Mouse (Mus musculus) large intestine, adult 2 months (tissue): ENCODE measurements around the gene Snx1. TPM values are rescaled to one million over a fixed set of nuclear protein-coding genes. Genes with fewer than 3 reads are reported as not detected.

ENCODE experiments used
- DNase-seq: peaks from one replicate; pipeline ENCODE4 v3.0.0-alpha.2; 2012; ENCODE audit warnings: low read depth, low spot score
- WGBS: fragments of 180-500 bp; shearing (Covaris S2); methylation state at CpG from one replicate; pipeline ENCODE4 v1.1.7; 2018; 5-methylcytosine and 5-hydroxymethylcytosine counted together
- polyA plus RNA-seq: library from polyadenylated mRNA; depleted of rRNA; stranded (reverse); fragments of >200 nt; gene quantifications from 2 replicates; pipeline ENCODE4 v1.2.3, GENCODE M21; 2012

Snx1 gene
- polyA plus RNA-seq, 1 experiment: 69.7 TPM

- WGBS: 52% methylated on average over 2 of the region's 2 CpGs
- no peak for DNase-seq
Observed at GRCm38 (mm10) chr9:66092664-66093063, 33.7 kb downstream of the Snx1 start.

- DNase-seq: no peak
- 22% methylated on average over 6 of the region's 6 CpGs for WGBS
Observed at GRCm38 (mm10) chr9:66091327-66092231, 34.8 kb downstream of the Snx1 start.

GRCm38 (mm10) chr9:66090593-66091244, 35.7 kb downstream of the Snx1 start:
- 62% methylated on average over 13 of the region's 13 CpGs for WGBS
- DNase-seq: no peak

GRCm38 (mm10) chr9:66088411-66088810, 38.0 kb downstream of the Snx1 start:
- 20% methylated on average over 4 of the region's 4 CpGs for WGBS
- DNase-seq: no peak

DNA sequence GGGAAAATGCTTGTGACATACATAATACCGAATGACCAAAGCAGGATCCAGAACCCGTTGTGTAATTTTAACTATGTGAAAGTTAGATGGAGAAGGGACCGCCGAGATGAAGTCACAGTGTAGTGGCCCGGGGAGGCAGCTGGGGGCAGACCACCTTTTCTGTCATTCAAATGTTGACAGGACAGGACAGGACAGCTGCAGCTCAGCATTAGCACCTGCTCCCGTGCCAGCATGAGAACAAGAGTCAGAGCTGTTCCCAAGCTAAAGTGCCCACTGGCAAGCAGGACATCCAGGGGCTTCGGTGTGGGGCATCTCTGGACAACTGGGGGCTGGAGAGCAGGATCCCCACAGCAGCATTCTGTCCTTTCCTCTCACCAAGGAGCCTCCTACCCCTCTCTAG, 39.3 kb downstream of the Snx1 start:
- 97% methylated on average over 7 of the region's 7 CpGs for WGBS

DNA sequence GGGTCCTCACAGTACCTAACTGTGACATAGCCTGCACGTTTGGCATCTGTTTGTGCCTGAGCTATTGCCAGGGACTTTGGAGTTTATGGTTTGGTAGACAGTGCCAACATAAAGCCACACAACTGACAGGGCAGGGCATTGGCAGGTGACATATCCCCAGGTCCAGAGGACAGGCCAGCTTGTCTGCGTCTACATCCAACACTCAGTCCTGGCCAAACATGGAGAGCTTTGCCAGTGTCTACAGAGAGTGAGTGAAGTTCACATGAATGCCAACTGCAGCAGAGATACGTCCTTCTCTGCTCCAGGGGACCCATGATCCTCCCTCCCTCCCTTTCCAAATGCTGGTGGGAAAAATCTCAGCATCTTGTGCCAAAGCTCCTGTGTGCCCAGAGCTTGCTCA, 42.2 kb downstream of the Snx1 start:
- WGBS: 32% methylated on average over 3 of the region's 3 CpGs
- DNase-seq: no peak

More for the DNA sequence above, 39.3 kb downstream of the Snx1 start:
- DNase-seq: no peak

DNA sequence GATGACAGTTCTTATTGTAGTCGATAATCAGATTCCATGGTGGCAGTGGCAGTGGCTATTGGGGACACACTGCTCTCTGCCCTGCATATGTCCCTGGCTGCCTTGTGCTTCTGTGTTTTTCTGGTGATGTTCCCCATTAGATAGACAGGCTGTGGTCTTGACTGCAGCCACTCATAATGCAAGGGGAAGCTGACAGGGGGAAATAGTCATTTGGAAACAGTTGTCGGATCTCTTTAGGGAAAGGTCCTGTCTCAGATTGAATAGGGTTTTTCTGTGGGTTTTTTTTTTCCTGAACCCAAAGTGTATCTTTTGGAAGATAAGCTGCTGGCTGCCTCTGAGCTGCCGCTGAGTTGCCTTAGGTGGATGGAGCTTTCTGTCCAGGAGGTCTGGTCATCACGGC, 44.4 kb downstream of the Snx1 start:
- WGBS: 81% methylated on average over 4 of the region's 4 CpGs
- DNase-seq: no peak

GRCm38 (mm10) chr9:66080804-66081459, 45.5 kb downstream of the Snx1 start:
- WGBS: 49% methylated on average over 3 of the region's 3 CpGs
- DNase-seq: no peak

GRCm38 (mm10) chr9:66078493-66078892, 47.9 kb downstream of the Snx1 start:
- 7% methylated on average over 14 of the region's 14 CpGs for WGBS
- DNase-seq: no peak

DNA sequence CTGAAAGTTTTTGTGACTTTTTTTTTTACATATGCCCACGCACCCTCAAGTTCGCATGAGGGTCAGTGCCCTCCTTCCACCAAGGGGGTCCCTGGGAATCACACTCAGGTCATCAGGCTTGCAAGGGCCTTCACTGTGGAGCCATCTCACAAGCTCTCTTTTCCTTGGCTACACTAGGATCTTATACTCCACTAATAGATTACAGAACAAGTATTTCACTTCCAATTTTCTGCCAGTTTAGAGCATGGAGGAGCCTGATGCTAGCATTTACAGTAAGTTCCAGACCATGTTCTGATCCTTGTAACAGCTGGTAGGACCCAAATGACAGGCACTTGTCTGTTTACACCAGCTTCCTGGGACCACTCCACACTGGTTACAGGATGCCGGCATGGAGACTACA, 48.3 kb downstream of the Snx1 start:
- WGBS: 67% methylated on average over 3 of the region's 3 CpGs
- DNase-seq: no peak

- DNase-seq: no peak
- 82% methylated on average over 7 of the region's 7 CpGs for WGBS
Observed at GRCm38 (mm10) chr9:66072754-66073153, 53.6 kb downstream of the Snx1 start.

- WGBS: 82% methylated on average over 5 of the region's 5 CpGs
- DNase-seq: no peak
Observed at GRCm38 (mm10) chr9:66070151-66070550, 56.2 kb downstream of the Snx1 start.

DNA sequence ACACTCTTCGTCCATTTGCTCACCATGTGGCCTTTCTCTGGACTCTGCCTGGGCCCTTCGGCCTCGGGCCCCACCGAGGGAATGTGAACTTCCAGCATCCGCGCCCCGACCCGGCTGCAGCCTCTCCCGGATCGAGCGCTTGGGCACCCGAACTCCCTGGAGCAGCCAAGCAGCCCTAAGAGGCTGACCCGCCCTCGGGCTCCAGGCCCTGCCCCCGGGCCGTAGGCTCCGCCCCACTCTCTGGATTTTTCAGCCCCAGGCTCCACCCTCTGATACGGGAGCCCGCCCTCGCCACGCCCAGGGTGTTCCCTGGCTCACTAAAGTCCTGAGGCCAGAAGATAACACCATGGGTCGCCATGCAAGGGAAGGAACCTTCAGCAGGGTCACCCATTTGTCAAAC, 56.8 kb downstream of the Snx1 start, which contains the start of gene Snx22:
Gene Snx22, minus strand, starts transcription at position 137 of the 400 bp plus-strand sequence.
- WGBS: under 1% methylated on average over 22 of the region's 22 CpGs
- DNase-seq: peak; percentile 73

DNA sequence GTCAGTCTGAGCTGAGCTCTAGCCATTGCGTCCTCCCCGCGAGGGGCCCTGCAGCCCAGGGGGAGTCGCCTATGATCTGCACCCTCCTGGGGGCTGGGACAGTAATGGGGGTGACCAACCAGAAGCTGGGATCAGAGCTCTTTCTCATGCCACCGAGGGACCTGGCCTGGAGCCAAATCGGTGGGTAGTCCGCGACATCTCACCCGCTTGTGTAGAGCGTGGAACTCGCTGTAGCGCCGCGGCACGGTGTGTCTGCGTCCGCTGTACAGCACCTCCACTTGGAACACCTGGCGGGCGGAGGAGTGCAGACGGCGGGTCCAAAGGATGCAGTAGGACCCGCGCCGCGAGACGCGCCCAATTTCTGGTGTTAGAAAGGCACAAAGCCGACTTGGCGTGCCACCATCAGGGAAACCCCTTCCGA, 57.4 kb downstream of the Snx1 start:
- DNase-seq: no peak
- 1% methylated on average over 30 of the region's 30 CpGs for WGBS

GRCm38 (mm10) chr9:66068056-66068455, 58.3 kb downstream of the Snx1 start:
- WGBS: 91% methylated on average over 4 of the region's 4 CpGs
- DNase-seq: no peak

- 71% methylated on average over 5 of the region's 5 CpGs for WGBS
- DNase-seq: no peak
Observed at GRCm38 (mm10) chr9:66067542-66067941, 58.8 kb downstream of the Snx1 start.

- 86% methylated on average over 3 of the region's 3 CpGs for whole genome bisulfite sequencing
- DNase-seq: no peak
Observed at GRCm38 (mm10) chr9:66066791-66067190, 59.6 kb downstream of the Snx1 start.

GRCm38 (mm10) chr9:66064316-66064715, 62.1 kb downstream of the Snx1 start:
- 96% methylated on average over 11 of the region's 11 CpGs for WGBS
- no peak for DNase-seq

- WGBS: 89% methylated on average over 3 of the region's 3 CpGs
Observed at GRCm38 (mm10) chr9:66063446-66063845, 62.9 kb downstream of the Snx1 start.

DNA sequence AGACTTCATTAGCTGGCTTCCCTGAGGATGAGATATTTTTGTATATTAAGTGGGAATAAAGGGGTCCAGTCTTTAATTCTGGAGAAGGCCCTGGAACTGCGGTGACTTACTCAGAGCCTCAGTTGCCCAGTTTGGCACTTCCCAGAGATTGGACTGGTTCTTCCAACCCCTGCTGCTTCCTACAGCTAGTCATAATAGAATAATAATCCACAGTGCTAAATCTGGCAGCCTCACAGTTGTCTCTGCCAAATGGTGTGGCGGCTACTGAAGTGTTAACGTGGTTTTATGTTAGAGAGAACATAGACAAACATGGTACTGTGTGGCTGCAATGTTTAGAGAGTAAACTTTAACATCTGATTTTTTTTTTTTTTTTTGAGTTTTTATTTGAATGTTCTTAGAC, 64.7 kb downstream of the Snx1 start:
- WGBS: 63% methylated on average over 3 of the region's 3 CpGs
- DNase-seq: no peak

More at GRCm38 (mm10) chr9:66063446-66063845, 62.9 kb downstream of the Snx1 start:
- no peak for DNase-seq
